Mouse (Mus musculus): Measurements from ENCODE around the gene Ccnd1. TPM values are rescaled to one million over a fixed set of nuclear protein-coding genes. Genes with fewer than 3 reads are reported as not detected.

Gene Ccnd1
- polyA plus RNA-seq, 1 experiment from 2014 or later = 100 TPM

DNA sequence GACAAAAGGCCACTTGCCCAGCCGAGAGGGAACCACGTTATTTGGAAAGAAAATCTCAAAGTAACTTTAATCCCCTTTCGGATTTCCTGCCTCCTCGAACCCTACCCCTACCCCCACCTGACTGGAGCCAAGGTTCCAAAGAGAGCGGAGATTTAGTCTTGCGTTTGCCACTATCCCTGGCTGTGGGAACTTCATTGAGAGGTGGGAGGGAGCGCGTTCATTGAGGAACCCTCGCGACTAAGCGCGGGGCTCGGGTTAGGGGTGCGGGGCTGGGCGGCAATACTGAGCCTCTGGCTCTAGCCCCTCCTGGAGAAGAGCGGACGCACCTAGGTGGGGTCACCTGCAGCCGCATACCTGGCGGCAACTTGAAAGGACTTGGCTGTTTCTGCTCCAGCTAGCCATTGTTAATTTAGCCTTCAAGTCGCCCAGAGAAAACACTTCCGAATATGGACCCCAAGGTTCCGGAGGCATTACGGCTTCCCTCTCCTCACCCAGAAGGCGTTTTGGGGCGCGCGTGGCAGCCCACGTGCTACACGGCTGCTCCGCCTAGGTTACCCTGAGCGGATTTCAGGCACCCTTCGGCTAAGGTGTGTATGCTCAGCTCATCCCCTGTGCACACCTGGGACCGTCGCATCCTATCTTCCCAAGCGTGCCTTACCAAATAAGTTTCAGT, 2.5 kb upstream of the Ccnd1 start:
- Histone ChIP-seq H3K9me3 (replicated peaks; ENCODE audit: control insufficient read depth, low read length) (no peaks in the 10 kb centered on the region), H3K4me1 (ENCODE audit: control insufficient read depth, insufficient read depth, low read length) (peaks cover 15% of the 10 kb centered on the region), H3K4me3 (ENCODE audit: low read depth, low read length) (peak overlapping the region; percentile 79), H3K4me2 (peak overlapping the region; percentile 98), H3K27ac (ENCODE audit: low read depth, low read length) (peak overlapping the region; percentile 81), H3K9ac (ENCODE audit: low read depth, low read length) (peak overlapping the region; percentile 67), H3K36me3 (ENCODE audit: control insufficient read depth, insufficient read depth, low read length) (peaks cover under 1% of the 10 kb centered on the region; the same call in 1 of the 2 replicates), H3K27me3 (ENCODE audit: control insufficient read depth, insufficient read depth, low read length) (0 out of 2 replicates have a peak, but pooled peaks cover 3% of the 10 kb centered on the region)
- WGBS (ENCODE audit: insufficient replicate concordance) = 1% methylated on average over 35 of the region's 35 CpGs
- ATAC-seq (replicated peaks; ENCODE audit: insufficient number of reproducible peaks, low FRiP score, low TSS enrichment) = no peak

DNA sequence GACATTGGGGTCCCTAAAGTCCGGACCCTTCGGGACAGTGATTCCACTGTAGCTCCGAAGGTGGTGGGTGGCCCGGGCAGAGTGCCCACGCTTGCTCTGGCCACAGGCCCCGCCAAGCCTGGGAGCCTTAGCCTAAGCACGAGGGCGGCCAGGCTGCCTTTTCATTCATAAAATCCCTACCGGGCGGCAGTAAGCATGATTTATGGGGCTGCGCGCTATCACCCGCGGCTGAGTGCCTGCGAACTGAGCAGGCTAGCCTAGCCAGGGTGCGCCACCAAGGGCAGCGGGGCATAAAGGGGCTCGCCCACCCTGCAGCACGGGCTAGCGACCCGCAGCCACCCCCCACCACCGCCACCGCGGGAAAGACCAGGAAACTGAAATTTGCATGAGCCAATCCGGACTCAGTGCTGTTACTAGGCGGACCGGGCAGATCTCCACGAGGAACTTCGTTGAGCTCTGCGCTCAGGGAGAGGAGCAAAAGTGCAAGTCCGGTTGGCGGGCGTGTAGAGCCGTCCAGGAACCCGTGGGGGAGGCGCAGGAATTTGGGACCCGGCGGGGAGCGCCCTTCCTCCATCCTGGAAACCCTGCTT, 1.6 kb upstream of the Ccnd1 start:
- Histone ChIP-seq H3K27ac (ENCODE audit: low read depth, low read length) (peak overlapping the region; percentile 97), H3K4me1 (ENCODE audit: control insufficient read depth, insufficient read depth, low read length) (peaks cover 15% of the 10 kb centered on the region), H3K9me3 (replicated peaks; ENCODE audit: control insufficient read depth, low read length) (no peaks in the 10 kb centered on the region), H3K36me3 (ENCODE audit: control insufficient read depth, insufficient read depth, low read length) (peaks cover 9% of the 10 kb centered on the region), H3K4me3 (ENCODE audit: low read depth, low read length) (peak overlapping the region; percentile 79), H3K27me3 (ENCODE audit: control insufficient read depth, insufficient read depth, low read length) (0 out of 2 replicates have a peak, but pooled peaks cover 3% of the 10 kb centered on the region), H3K4me2 (peak overlapping the region; percentile 98), H3K9ac (ENCODE audit: low read depth, low read length) (peak overlapping the region; percentile 96)
- WGBS (ENCODE audit: insufficient replicate concordance) = under 1% methylated on average over 39 of the region's 39 CpGs
- ATAC-seq (replicated peaks; ENCODE audit: insufficient number of reproducible peaks, low FRiP score, low TSS enrichment) = peak; percentile 64

- Histone ChIP-seq H3K4me1 (ENCODE audit: control insufficient read depth, insufficient read depth, low read length) (peaks cover 21% of the 10 kb centered on the region), H3K4me3 (ENCODE audit: low read depth, low read length) (peak overlapping the region; percentile 79), H3K27ac (ENCODE audit: low read depth, low read length) (peak overlapping the region; percentile 97), H3K9me3 (replicated peaks; ENCODE audit: control insufficient read depth, low read length) (no peaks in the 10 kb centered on the region), H3K27me3 (ENCODE audit: control insufficient read depth, insufficient read depth, low read length) (0 out of 2 replicates have a peak, but pooled peaks cover 3% of the 10 kb centered on the region), H3K4me2 (peak overlapping the region; percentile 98), H3K9ac (ENCODE audit: low read depth, low read length) (peak overlapping the region; percentile 96), H3K36me3 (ENCODE audit: control insufficient read depth, insufficient read depth, low read length) (peaks cover 16% of the 10 kb centered on the region)
- under 1% methylated on average over 11 of the region's 11 CpGs for WGBS (ENCODE audit: insufficient replicate concordance)
- ATAC-seq (replicated peaks; ENCODE audit: insufficient number of reproducible peaks, low FRiP score, low TSS enrichment) = no peak
Observed at GRCm38 (mm10) chr7:144940585-144940984, 860 bp upstream of the Ccnd1 start.

DNA sequence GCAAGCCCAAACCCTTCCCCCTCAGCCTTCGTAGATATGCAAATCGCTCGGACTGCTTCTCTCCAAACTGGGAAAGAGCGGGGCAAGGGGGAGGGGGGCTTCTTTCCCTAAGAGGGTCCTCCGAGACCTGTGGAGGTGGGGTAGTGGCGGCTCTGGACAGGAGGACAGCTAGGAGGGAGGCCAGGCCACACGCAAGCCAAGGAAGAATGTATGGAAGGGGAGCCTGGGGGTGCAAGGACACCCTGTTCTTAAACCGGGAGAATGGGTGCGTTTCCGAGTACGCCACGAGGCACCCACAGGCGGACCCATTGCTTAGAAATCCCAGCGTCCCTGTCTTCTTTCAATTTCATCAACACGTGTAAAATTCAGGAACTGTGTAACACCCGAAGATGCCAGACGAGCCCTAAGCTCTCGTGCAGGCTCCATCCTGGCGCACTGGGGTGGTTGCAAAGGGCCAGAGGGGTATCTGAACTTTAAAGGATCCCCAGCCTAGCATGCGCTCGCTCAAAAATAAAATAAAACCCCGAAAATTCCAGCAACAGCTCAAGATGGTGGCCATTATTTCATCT, 362 bp upstream of the Ccnd1 start:
- Histone ChIP-seq H3K27ac (ENCODE audit: low read depth, low read length) (peak overlapping the region; percentile 97), H3K9ac (ENCODE audit: low read depth, low read length) (peak overlapping the region; percentile 96), H3K36me3 (ENCODE audit: control insufficient read depth, insufficient read depth, low read length) (peaks cover 16% of the 10 kb centered on the region), H3K27me3 (ENCODE audit: control insufficient read depth, insufficient read depth, low read length) (0 out of 2 replicates have a peak, but pooled peaks cover 3% of the 10 kb centered on the region), H3K4me1 (ENCODE audit: control insufficient read depth, insufficient read depth, low read length) (peaks cover 21% of the 10 kb centered on the region), H3K4me3 (ENCODE audit: low read depth, low read length) (peak overlapping the region; percentile 79), H3K4me2 (peak overlapping the region; percentile 98), H3K9me3 (replicated peaks; ENCODE audit: control insufficient read depth, low read length) (no peaks in the 10 kb centered on the region)
- ATAC-seq (replicated peaks; ENCODE audit: insufficient number of reproducible peaks, low FRiP score, low TSS enrichment) = peak; percentile 27; the same call in 1 of the 2 replicates
- WGBS (ENCODE audit: insufficient replicate concordance) = under 1% methylated on average over 22 of the region's 22 CpGs

- Histone ChIP-seq H3K9ac (ENCODE audit: low read depth, low read length) (peak overlapping the region; percentile 96), H3K27me3 (ENCODE audit: control insufficient read depth, insufficient read depth, low read length) (0 out of 2 replicates have a peak, but pooled peaks cover 3% of the 10 kb centered on the region), H3K4me3 (ENCODE audit: low read depth, low read length) (peak overlapping the region; percentile 79), H3K27ac (ENCODE audit: low read depth, low read length) (peak overlapping the region; percentile 97), H3K4me2 (peak overlapping the region; percentile 98), H3K4me1 (ENCODE audit: control insufficient read depth, insufficient read depth, low read length) (peaks cover 19% of the 10 kb centered on the region), H3K36me3 (ENCODE audit: control insufficient read depth, insufficient read depth, low read length) (peaks cover 19% of the 10 kb centered on the region), H3K9me3 (replicated peaks; ENCODE audit: control insufficient read depth, low read length) (no peaks in the 10 kb centered on the region)
- WGBS (ENCODE audit: insufficient replicate concordance) = under 1% methylated on average over 32 of the region's 32 CpGs
- ATAC-seq (replicated peaks; ENCODE audit: insufficient number of reproducible peaks, low FRiP score, low TSS enrichment) = no peak
Observed at GRCm38 (mm10) chr7:144938661-144939343, 923 bp downstream of the Ccnd1 start.

DNA sequence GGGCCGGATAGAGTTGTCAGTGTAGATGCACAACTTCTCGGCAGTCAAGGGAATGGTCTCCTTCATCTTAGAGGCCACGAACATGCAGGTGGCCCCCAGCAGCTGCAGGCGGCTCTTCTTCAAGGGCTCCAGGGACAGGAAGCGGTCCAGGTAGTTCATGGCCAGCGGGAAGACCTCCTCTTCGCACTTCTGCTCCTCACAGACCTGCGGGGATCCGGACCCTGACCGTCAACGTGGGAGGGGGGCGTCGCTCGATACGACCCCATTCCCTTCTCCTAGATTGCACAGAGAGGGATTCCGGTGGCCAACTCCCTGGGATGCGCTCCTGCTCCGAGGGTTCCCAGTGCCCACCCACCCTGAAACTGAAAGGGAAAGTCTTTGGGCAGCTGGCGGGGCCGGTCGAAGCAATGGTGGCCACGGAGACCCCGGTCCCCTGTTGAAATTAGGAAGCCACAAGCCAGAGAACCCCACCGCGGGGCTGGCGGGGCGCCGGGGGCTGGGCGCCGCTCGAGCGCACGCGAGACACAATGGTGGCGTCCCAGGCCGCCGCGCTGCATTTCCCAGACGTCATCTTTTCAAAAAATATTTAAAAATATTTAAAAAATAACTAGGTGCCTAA, 1.7 kb downstream of the Ccnd1 start:
- Histone ChIP-seq H3K4me3 (ENCODE audit: low read depth, low read length) (peak overlapping the region; percentile 79), H3K4me1 (ENCODE audit: control insufficient read depth, insufficient read depth, low read length) (peaks cover 19% of the 10 kb centered on the region), H3K9ac (ENCODE audit: low read depth, low read length) (peak overlapping the region; percentile 96), H3K27me3 (ENCODE audit: control insufficient read depth, insufficient read depth, low read length) (0 out of 2 replicates have a peak, but pooled peaks cover 3% of the 10 kb centered on the region), H3K27ac (ENCODE audit: low read depth, low read length) (peak overlapping the region; percentile 66), H3K4me2 (peak overlapping the region; percentile 98), H3K36me3 (ENCODE audit: control insufficient read depth, insufficient read depth, low read length) (peaks cover 19% of the 10 kb centered on the region), H3K9me3 (replicated peaks; ENCODE audit: control insufficient read depth, low read length) (no peaks in the 10 kb centered on the region)
- under 1% methylated on average over 39 of the region's 39 CpGs for WGBS (ENCODE audit: insufficient replicate concordance)
- no peak for ATAC-seq (replicated peaks; ENCODE audit: insufficient number of reproducible peaks, low FRiP score, low TSS enrichment)

- H3K27ac ChIP-seq (ENCODE audit: low read depth, low read length) = peak overlapping the region; percentile 66; the same call in 1 of the 2 replicates
- peak overlapping the region; percentile 98 for H3K4me2 ChIP-seq
- ATAC-seq (replicated peaks; ENCODE audit: insufficient number of reproducible peaks, low FRiP score, low TSS enrichment) = no peak
- H3K4me3 ChIP-seq (ENCODE audit: low read depth, low read length) = peak overlapping the region; percentile 79
- H3K9ac ChIP-seq (ENCODE audit: low read depth, low read length) = peak overlapping the region; percentile 96
- 4% methylated on average over 20 of the region's 20 CpGs for WGBS (ENCODE audit: insufficient replicate concordance)
- H3K9me3 ChIP-seq (replicated peaks; ENCODE audit: control insufficient read depth, low read length) = no peaks in the 10 kb centered on the region
- H3K27me3 ChIP-seq (ENCODE audit: control insufficient read depth, insufficient read depth, low read length) = 0 out of 2 replicates have a peak, but pooled peaks cover 3% of the 10 kb centered on the region
- peaks cover 14% of the 10 kb centered on the region for H3K4me1 ChIP-seq (ENCODE audit: control insufficient read depth, insufficient read depth, low read length)
- peaks cover 24% of the 10 kb centered on the region for H3K36me3 ChIP-seq (ENCODE audit: control insufficient read depth, insufficient read depth, low read length)
Observed at GRCm38 (mm10) chr7:144937490-144937889, 2.2 kb downstream of the Ccnd1 start.

Measured in heart, embryonic 11.5 days (tissue).